ENCODE assay signal across 8 mouse cellular contexts in the genomic region with DNA sequence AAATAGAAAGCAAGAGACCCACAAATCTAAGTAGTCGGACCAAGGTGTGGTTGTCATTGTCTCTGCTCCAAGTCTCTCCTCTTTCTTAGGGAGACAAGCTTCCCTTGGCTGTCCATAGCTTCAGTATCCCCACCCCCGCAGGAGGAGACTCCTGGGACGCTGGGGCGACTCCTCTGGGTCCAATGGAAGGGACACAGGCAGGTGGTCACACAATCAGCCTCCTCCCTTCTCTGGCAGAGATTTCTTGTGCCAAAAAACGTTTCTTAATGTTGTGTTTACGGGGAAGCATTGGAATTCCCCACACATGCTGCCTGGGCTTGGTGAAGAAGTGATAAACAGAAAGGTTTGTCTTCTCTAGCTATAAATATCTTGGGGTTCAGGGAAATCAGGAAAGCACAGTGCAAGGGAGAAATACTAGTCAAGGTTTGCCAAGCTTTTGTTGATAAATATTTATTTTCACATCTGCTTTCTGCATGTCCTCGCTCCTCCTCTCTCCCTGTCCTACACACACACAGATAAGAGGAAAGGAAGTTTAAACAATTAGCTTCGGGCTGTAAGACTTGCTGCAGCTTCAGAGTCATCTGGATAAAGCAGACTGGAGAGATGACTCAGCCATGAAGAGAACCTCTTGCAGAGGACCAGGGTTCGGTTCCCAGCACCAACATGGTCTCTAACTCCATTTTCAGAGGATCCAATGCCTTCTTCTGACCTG. TPM values are rescaled to one million over a fixed set of nuclear protein-coding genes. Genes with fewer than 3 reads are reported as not detected.
A peak's percentile ranks its signal among the peaks of the same experiment; 100 is the strongest.
DNase-seq lines count a peak whose midpoint lies in the region; ATAC-seq lines count a peak whose summit lies in the region.

No protein-coding gene starts in this region.

- DNase-seq in limb, embryonic 10.5 days (ENCODE audit: low spot score): no peak
- DNase-seq in frontal cortex, postnatal 36 days (ENCODE audit: low spot score in 2 of 2): no peak
- DNase-seq in layer of hippocampus, adult 18-20 months (ENCODE audit: low spot score in 2 of 2): no peak
- DNase-seq in left cerebral cortex, adult 11 months (ENCODE audit: low spot score): no peak

- no peak overlapping the region for H3K27ac ChIP-seq in limb, embryonic 12.5 days
- H3K27ac ChIP-seq in limb, embryonic 10.5 days: no peak overlapping the region
- H3K27ac ChIP-seq in heart, embryonic 11.5 days (ENCODE audit: low read depth, low read length): 0 out of 2 replicates have a peak overlapping the region, but pooled peaks have one; percentile 10
- H3K27ac ChIP-seq in kidney, embryonic 14.5 days (ENCODE audit: low read depth, low read length): no peak overlapping the region
- 0 out of 2 replicates have a peak overlapping the region, but pooled peaks have one; percentile 31 for H3K27ac ChIP-seq in midbrain, embryonic 13.5 days

- peaks cover 9% of the 10 kb centered on the region for H3K4me1 ChIP-seq in limb, embryonic 12.5 days (replicated peaks)
- peaks cover 14% of the 10 kb centered on the region for H3K4me1 ChIP-seq in limb, embryonic 10.5 days
- H3K4me1 ChIP-seq in heart, embryonic 11.5 days (ENCODE audit: control insufficient read depth, insufficient read depth, low read length): peaks cover 3% of the 10 kb centered on the region
- peaks cover 11% of the 10 kb centered on the region for H3K4me1 ChIP-seq in kidney, embryonic 14.5 days (ENCODE audit: control insufficient read depth, insufficient read depth, low read length)
- peaks cover 12% of the 10 kb centered on the region for H3K4me1 ChIP-seq in midbrain, embryonic 13.5 days (replicated peaks)

- no peaks in the 10 kb centered on the region for H3K36me3 ChIP-seq in limb, embryonic 12.5 days
- H3K36me3 ChIP-seq in limb, embryonic 10.5 days: no peaks in the 10 kb centered on the region
- no peaks in the 10 kb centered on the region for H3K36me3 ChIP-seq in heart, embryonic 11.5 days (ENCODE audit: control insufficient read depth, insufficient read depth, low read length)
- no peaks in the 10 kb centered on the region for H3K36me3 ChIP-seq in kidney, embryonic 14.5 days (ENCODE audit: control insufficient read depth, insufficient read depth, low read length)
- no peaks in the 10 kb centered on the region for H3K36me3 ChIP-seq in midbrain, embryonic 13.5 days

- H3K27me3 ChIP-seq in limb, embryonic 12.5 days: peaks cover 3% of the 10 kb centered on the region; the same call in 1 of the 2 replicates
- H3K27me3 ChIP-seq in limb, embryonic 10.5 days (ENCODE audit: low read depth, poor library complexity, severe bottlenecking): peaks cover 13% of the 10 kb centered on the region; the same call in 1 of the 2 replicates
- no peaks in the 10 kb centered on the region; the same call in 1 of the 2 replicates for H3K27me3 ChIP-seq in heart, embryonic 11.5 days (ENCODE audit: control insufficient read depth, insufficient read depth, low read length)
- H3K27me3 ChIP-seq in kidney, embryonic 14.5 days (ENCODE audit: control insufficient read depth, insufficient read depth, low read length): no peaks in the 10 kb centered on the region
- H3K27me3 ChIP-seq in midbrain, embryonic 13.5 days: peaks cover 6% of the 10 kb centered on the region; the same call in 1 of the 2 replicates

- ATAC-seq in limb, embryonic 12.5 days (ENCODE audit: insufficient number of reproducible peaks, insufficient read depth, low FRiP score, low TSS enrichment, low read depth): no peak
- no peak for ATAC-seq in heart, embryonic 11.5 days (replicated peaks; ENCODE audit: insufficient number of reproducible peaks, low FRiP score, low TSS enrichment)
- no peak for ATAC-seq in kidney, embryonic 14.5 days (ENCODE audit: low FRiP score, low TSS enrichment)
- ATAC-seq in midbrain, embryonic 13.5 days: peak; percentile 43; the same call in 1 of the 2 replicates

- no peak overlapping the region for H3K9ac ChIP-seq in limb, embryonic 12.5 days (replicated peaks)
- no peak overlapping the region; the same call in 1 of the 2 replicates for H3K9ac ChIP-seq in heart, embryonic 11.5 days (ENCODE audit: low read depth, low read length)
- H3K9ac ChIP-seq in kidney, embryonic 14.5 days (ENCODE audit: low read depth, low read length): no peak overlapping the region
- no peak overlapping the region for H3K9ac ChIP-seq in midbrain, embryonic 13.5 days (replicated peaks)

- H3K4me3 ChIP-seq in limb, embryonic 12.5 days (replicated peaks): no peak overlapping the region
- no peak overlapping the region for H3K4me3 ChIP-seq in limb, embryonic 10.5 days
- peak overlapping the region; percentile 22; the same call in 1 of the 2 replicates for H3K4me3 ChIP-seq in heart, embryonic 11.5 days (ENCODE audit: low read depth, low read length)
- no peak overlapping the region for H3K4me3 ChIP-seq in kidney, embryonic 14.5 days (ENCODE audit: low read length)
- no peak overlapping the region for H3K4me3 ChIP-seq in midbrain, embryonic 13.5 days (replicated peaks)

- 53% methylated on average over 9 of the region's 9 CpGs for WGBS in limb, embryonic 12.5 days
- WGBS in limb, embryonic 10.5 days: 50% methylated on average over 9 of the region's 9 CpGs
- WGBS in heart, embryonic 11.5 days (ENCODE audit: insufficient replicate concordance): 30% methylated on average over 9 of the region's 9 CpGs
- 49% methylated on average over 9 of the region's 9 CpGs for whole genome bisulfite sequencing in kidney, embryonic 14.5 days
- 49% methylated on average over 9 of the region's 9 CpGs for WGBS in midbrain, embryonic 13.5 days

- peak overlapping the region; percentile 30; the same call in 1 of the 2 replicates for H3K4me2 ChIP-seq in limb, embryonic 12.5 days
- peak overlapping the region; percentile 62 for H3K4me2 ChIP-seq in heart, embryonic 11.5 days
- H3K4me2 ChIP-seq in kidney, embryonic 14.5 days (replicated peaks; ENCODE audit: low read depth, low read length): peak overlapping the region; percentile 12
- H3K4me2 ChIP-seq in midbrain, embryonic 13.5 days (replicated peaks): peak overlapping the region; percentile 40

- H3K9me3 ChIP-seq in limb, embryonic 12.5 days: peaks cover 3% of the 10 kb centered on the region; the same call in 1 of the 2 replicates
- peaks cover 2% of the 10 kb centered on the region; the same call in 1 of the 2 replicates for H3K9me3 ChIP-seq in limb, embryonic 10.5 days (replicated peaks)
- no peaks in the 10 kb centered on the region for H3K9me3 ChIP-seq in heart, embryonic 11.5 days (replicated peaks; ENCODE audit: control insufficient read depth, low read length)
- H3K9me3 ChIP-seq in kidney, embryonic 14.5 days (ENCODE audit: control insufficient read depth, low read length): no peaks in the 10 kb centered on the region
- H3K9me3 ChIP-seq in midbrain, embryonic 13.5 days: no peaks in the 10 kb centered on the region; the same call in 1 of the 2 replicates

RNA-seq across cellular contexts. Expression of a gene that starts 34.5 kb away (rescaled TPM):
- polyA plus RNA-seq in limb, embryonic 12.5 days (2016; fragmentation: Nextera tagmentation; extraction: Ambion mirVana): 4.8 and 7.2 TPM in 2 replicates
- 4.6 and 5.7 TPM in 2 replicates for polyA plus RNA-seq in limb, embryonic 10.5 days (2016; fragmentation: Nextera tagmentation; extraction: Ambion mirVana)
- polyA plus RNA-seq in heart, embryonic 11.5 days (2014; fragmentation: Nextera tagmentation; extraction: Ambion mirVana): 1.4 and 3.7 TPM in 2 replicates
- polyA plus RNA-seq in kidney, embryonic 14.5 days (2014; fragmentation: Nextera tagmentation; extraction: Ambion mirVana): 8.1 and 9.4 TPM in 2 replicates
- polyA plus RNA-seq in midbrain, embryonic 13.5 days (2015; fragmentation: Nextera tagmentation; extraction: Ambion mirVana): 6.0 and 9.6 TPM in 2 replicates
- 1 to 10 TPM; 3.9 to 4.8 TPM for total RNA-seq in layer of hippocampus, adult 18-20 months (2021)

Comparison
In these comparisons a context has a peak if more than half of its experiments do, and no peak if none do; other contexts are left out.
1. H3K27ac ChIP-seq: peak in heart, embryonic 11.5 days (single experiment) and midbrain, embryonic 13.5 days (single experiment); none in limb, embryonic 12.5 days (single experiment), limb, embryonic 10.5 days (single experiment) and kidney, embryonic 14.5 days (single experiment).
2. H3K4me2 ChIP-seq: peak in every context shown above with its lines; median percentile 62 in heart, embryonic 11.5 days; 40 in midbrain, embryonic 13.5 days; 30 in limb, embryonic 12.5 days; 12 in kidney, embryonic 14.5 days.